Mouse (Mus musculus) kidney, adult 11 months (tissue): Measurements from ENCODE around the gene Gm10320.

Source experiments
- DNase-seq: peaks from one replicate; pipeline ENCODE4 v3.0.0; 2022

The Gm10320 gene

DNA sequence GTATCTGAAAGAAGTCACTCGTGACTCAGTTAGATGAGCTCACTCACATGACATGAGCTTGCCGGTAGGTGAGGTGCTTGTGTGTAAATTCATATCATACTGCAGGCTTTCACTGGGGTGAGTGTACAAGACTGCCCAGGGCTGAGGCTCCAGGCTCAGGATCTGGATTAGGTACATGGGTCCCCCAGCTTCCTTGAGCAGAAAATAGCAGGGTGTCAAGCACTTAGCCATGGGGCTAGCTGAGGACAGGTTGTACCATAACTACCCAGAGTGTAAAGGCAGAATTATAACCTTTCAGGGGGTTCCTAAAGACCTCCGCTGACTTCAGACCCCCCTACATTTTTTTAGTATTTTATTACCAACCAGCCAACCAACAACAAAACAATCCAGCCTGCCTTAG, at the start of gene Gm10320:
Gene Gm10320 (minus strand): TSS at position 93 of the 400 bp plus-strand sequence.
- DNase-seq = no peak

DNA sequence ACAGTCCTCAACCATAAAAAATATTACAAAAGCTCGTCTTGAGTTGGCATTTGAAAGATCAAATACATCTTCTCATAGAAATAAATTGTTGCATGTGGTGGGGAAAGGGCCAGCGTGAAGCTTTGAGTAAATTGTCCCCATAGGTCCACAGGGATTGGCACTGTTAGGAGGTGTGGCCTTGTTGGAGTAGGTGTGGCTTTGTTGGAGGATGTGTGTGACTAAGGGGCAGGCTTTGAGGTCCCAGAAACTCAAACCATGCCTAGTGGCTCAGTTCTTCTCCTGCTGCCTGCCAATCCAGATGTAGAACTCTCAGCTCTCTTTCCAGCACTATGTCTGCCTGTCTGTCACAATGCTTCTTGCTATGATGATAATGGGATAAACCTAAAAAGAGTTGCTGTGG, 49.8 kb upstream of the Gm10320 start:
- no peak for DNase-seq

DNA sequence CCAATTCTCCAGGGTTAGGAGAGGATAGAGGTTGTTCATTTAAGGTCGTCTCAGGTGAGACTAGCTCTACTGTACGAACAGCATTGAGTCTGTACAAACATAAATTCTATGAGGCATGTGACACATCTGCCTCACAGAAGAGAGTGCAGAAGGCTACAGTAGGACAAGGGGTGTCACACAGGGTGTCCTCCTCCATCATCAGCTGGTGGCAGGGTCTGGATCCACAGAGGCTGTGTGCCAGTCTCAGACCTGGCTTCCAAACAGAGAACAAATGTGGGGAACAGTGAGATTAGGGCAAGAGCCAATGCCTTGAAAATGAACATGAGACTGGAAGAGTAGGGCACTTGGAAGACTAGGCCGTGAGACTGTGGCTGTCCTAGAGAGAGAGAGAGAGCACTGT, 48.4 kb upstream of the Gm10320 start:
- DNase-seq = no peak

DNA sequence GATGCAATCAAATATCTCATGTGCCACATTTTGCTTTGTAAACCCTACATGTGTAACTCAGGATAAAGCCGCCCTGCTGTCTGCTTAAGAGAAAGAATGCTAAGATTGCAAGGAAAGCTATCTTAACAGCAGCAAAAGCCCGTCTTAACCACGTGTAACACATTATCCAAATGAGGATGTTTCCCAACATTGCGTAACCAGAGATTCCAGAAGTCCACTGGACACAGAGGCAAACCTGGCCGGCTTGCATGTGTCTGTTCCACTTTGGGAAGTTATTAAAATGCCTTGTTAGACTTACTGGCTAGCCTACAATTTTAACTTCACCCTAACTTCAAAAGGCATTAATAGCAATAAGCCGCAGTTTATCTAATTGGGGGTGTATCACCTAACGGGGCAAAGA, 47.5 kb upstream of the Gm10320 start:
- DNase-seq = peak; percentile 68

DNA sequence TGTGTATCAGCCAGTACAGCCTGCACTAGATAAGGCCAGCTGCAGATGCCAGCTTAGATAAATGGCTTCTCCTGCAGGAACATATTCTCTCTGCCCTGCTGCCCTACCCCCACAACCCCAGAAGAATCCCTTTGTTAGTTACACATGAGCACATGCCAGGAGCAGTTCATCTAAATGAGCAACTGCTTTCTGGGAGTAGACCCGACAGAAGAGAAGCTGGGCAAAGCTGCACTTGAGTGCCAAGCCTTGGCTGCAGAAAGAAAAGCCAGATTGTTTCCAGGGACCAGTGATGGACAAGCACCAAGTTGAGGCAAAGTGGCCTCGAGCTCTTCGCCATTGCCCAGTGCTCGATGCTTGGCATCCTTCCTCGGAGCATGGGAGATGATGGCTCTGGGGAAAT, 46.8 kb upstream of the Gm10320 start:
- DNase-seq = no peak

DNA sequence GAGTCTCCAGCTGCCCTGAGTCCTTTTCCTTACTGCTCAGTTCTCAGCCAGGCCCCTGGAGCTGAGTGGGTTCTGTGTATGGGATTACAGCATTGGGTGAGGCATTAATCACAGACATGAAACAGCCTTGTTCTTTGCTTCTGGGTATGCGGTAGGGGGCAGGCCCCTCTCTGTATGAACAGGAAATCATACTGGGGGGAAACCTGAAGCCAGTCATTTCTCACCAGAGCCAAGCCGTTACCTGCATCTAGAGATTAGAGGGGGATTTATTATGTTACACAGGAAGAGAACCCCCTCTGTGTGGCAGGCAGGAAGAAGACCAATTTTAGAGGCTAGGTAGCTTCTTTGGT, 43.1 kb upstream of the Gm10320 start:
- no peak for DNase-seq

DNA sequence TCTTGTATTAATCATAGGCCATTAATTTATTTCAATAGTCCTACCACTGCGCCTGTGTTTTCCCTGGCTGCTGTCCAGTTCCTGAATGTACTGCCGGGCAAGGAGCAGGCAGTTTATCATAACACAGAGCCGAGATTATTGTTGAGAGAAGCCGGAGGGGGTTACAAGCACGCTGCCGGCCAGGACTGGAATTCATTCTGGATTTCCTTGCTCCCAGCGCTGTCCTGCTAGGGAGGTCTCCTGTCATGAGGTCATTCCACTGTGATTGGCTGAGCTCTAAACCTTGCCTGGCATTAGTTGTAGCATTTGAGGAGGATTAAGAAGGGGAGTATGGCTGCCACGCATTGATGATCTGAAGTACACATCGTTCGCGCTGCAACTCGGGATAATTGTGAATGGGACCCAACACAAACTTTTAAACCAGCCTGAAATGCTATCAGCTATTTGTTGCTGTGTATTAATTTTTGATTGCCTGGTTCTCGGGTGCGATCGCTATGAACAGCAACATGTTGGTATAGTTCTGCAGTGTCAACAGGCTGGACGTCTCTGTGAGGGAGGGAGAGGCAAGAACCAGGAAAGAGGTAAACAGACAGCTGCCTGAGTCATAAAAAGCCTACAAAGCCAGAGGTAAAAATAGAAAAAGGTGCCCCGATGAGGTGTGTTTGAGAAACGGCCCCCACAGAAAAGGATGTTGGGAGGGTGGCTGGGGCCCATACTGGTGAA, 42.5 kb upstream of the Gm10320 start:
- peak; percentile 73 for DNase-seq

DNA sequence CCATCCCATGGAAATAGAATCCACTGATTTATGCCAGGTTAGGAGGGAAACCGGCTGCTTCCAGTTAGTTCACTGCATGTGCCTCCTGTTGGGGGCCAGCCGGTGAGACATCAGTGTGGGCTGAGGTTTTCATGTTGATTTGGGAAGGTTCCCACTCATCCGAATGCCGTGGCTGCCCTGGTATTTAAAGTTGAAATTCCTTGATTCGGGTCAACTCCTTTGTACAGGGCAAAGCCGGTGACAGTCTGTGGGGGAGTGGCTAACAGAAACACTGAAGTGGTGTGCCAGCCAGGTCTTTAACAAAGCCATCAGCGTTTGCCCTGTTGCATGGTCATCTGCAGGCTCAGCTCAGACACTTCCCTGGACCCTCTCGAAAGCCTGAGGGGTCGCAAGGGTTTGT, 41.6 kb upstream of the Gm10320 start:
- peak; percentile 71 for DNase-seq

DNA sequence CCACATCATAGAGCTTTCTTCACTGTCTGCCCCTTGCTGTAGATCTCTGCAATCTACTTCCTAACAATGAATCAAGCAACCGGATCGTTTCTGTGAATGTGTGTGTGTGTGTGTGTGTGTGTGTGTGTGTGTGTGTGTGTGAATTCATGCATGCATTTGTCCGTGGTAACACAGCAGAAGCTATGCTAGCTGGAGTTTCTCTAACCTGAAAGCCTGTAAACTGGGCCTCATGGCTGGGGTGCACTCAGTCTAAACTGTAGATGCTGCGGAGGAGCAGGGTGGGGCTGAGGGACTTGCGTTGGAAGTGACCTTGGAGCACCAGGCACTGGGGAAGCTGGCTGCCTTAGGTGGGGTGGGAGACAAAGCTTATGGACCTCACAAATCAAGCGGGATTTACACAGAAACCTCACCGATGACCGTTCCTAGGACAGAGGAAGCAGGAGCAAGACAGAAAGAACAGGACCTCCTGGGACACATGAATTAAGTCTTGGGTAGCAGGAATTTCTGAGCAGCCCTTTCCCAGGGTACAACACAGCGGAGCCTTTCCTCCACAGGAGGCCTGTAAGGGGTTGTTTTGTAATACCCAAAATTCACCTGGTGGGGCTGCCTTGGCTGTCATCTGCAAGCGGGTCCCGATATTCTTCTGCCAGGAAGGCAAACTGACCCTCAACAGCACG, 41.0 kb upstream of the Gm10320 start:
- DNase-seq = no peak

DNA sequence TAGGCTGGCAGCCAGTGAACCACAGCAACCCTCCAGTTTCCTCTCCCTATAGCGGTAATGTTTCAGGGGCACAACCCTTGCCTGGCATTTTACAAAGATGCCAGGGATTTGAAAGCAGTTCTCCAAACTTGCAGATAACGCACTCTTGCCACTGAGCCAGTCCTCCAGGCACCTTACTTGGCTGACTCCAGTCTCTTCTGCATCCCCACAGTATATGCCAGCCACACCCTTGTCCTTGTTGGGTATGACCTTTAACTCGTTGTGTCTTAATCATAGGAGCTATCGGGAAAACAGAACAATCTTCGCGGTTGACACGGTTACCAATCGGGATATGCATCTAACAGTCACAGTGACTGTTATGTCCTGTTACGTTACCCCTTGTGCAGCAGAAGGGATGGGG, 40.2 kb upstream of the Gm10320 start:
- no peak for DNase-seq

DNA sequence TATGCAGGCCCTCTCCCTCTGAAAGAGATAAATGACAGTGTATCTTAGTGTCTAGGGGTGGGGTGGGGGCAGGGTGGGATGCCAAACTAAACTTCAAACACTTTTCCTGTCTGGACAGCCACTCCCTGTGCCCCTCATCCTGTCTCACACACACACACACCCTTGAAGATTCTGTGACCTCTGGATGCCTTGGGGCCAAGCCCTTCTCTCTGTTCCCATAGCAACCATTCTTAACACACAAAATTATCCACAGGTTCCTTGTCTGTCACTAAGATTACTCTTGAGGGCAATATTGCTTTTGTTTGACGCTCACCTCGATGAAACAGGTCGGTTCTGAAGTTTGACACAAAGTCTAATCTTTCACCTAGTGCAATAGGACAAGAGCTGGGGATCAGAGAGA, 39.5 kb upstream of the Gm10320 start:
- no peak for DNase-seq

DNA sequence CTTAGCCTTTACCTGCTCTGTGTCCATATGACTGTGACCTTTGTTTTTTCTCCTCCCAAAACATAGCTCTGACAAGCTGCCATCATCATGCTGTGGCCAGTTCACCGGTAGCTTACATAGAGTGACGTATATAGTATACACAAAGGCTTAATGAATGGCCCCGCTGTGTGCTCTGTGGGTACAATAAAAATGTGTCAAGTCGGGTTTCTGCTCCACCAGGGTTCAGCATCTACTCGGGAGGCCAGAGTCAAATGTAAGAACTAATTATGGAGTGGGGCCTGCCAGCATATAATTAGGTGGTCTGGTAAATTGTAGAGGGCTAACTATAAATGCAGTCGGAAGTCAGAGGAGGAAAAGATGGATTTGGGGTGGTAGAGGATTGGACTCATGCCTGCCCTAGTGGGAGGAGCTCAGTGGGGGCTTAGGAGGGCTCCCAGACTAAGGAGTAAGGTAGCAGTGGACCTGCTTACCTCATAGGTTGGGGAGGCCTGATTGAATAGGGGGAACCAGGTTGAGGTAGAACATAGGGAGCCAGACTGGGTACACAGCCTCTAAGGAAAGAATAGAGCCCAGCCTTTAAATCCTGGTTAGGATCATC, 32.0 kb upstream of the Gm10320 start:
- no peak for DNase-seq

DNA sequence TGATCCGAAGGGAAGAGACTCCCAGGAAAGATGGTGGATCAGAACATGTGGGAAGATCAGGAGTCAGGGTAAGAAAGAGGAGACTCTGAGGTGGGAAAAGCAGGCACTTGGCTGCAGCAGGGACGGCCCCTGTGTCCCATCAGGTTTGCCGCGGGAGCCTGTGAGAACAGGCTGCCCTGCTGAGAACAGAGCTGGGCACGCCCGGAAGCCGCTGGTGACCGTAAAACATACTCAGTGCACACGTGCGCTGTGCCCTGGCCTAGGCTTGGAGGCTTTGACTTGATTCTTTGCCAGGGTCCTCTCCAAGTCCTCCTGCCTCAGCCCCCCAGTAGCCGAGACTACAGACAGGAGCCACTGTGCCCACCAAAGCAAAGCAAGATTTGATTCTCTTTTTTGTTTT, 26.5 kb upstream of the Gm10320 start:
- DNase-seq = no peak

DNA sequence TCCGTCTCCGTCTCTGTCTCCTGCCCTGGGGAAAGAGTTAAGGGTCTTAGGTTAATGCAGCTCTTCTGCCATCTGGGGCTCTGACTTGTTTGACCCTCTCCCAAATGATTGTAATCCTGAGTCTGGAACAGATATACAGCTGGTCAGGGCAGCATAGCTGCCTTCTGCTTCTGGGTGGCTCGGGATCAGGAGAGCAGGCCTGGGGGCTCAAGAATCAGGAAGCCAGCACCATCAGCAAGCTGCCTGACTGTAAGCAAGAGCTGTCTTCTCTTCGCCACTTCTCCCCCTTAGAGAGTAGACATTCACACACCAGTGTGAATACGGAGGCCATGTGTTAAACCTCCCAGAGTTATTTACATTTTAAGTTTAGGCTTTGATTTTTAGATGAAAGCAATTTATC, 25.9 kb upstream of the Gm10320 start:
- DNase-seq = no peak

DNA sequence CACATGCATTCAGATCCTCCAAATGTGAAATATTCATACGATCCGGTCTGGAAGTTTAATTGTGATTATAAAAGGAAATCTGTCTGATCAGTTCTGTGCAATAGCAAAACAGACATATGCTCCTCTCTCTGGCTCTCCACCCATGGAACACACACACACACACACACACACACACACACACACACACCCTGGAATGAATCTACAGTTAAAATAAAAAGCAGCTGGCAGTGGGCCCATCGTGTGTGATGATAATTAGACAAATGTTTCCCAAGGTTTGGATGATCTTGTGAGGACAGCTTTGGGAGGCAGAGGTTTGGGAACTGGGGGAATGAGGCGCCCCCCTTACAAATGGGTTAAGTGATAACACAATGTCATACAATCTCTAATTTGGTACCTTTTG, 25.2 kb upstream of the Gm10320 start:
- DNase-seq = no peak

DNA sequence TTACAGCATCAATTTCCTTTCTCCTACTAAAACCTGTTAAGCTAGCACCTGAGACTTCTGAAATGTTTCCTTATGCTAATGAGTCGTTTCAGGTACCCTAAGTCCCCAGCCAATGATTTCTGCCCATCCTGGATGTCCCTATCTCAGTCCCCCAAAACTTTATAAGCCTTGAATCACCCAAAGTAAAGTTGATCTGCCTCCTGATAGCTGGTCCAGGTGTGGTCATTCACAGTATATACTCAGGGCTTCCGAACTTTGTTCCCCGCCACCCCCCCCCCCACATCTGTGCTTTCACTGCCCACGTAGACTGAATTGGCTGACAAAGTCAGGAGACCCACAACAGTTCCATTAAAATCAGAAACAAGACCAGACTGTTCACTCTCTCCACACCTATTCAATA, 20.3 kb upstream of the Gm10320 start:
- DNase-seq = no peak

DNA sequence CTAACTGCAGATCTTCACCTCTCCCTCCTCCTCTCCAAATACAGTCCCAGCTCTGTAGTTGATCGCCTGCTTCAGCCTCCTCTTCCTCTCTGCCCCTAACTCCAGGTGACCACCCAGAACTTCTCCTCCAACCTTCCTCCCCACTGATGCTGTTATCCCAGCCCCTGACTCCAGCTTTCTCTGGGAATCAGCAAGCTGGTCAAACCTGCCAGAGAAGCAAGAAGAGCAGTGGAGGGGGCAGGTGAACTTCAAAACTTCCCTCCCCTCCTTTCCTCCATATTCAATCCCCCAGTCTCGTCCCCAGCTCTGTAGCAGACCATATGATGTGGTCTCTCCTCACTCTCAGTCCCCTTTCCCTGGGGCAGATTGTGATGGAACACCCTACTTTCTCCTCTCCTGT, 15.9 kb upstream of the Gm10320 start:
- no peak for DNase-seq

DNA sequence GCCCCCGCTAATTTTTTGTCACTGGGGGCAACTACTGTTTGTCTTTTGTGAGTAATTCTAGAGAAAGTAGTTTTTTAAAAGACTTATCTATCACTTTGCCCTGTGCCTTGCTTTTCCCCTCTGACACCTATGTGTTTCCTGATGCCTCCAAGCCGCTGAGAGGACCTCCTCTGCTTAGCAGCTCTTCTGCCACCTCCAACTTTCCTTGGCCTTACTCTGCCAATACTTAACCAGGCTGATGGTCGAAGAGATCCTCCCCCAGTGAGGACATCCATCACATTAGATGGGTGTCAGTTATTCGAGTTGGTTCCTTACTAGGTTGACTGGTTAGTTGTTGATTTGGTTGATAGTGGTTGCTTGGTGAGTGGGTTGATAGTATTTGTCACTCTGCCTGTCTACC, 14.7 kb upstream of the Gm10320 start:
- DNase-seq = no peak

DNA sequence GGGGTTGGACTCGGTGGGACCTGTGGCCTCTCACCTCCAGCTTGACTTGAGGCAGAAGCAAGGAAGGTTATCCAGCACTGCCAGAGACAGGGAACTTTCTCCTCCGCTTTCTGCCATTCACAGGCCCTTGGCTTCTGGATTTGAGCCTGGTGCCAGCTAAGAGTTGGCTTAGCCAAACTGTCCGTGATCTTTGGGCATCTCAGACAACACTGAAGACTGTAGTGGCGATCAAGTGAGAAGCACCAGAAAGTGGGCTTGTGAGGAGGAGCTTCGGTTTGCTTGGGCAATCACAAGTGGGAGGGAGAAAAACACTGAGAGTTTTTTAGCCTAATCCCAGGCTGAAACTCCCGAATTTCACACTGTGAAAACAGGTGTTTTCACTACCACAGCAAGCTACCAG, 14.2 kb upstream of the Gm10320 start:
- no peak for DNase-seq

DNA sequence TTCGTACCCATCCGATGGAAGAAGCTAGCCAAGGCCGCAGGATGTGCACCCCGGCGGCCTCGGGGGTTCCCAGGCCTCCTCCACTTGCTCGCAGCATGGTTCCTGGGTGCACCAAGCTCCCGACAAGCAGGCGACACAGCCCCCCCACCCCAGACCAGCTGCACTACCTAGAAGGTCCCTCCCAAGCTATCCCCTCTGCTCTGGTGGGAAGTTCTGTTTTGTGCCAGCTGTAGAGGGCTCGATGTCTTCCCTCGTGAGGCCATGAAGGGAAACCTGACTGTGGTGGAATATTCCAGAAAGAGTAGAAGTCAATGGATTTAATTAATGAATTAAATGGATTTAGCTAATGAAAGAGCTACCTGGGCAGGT, 13.7 kb upstream of the Gm10320 start:
- no peak for DNase-seq

DNA sequence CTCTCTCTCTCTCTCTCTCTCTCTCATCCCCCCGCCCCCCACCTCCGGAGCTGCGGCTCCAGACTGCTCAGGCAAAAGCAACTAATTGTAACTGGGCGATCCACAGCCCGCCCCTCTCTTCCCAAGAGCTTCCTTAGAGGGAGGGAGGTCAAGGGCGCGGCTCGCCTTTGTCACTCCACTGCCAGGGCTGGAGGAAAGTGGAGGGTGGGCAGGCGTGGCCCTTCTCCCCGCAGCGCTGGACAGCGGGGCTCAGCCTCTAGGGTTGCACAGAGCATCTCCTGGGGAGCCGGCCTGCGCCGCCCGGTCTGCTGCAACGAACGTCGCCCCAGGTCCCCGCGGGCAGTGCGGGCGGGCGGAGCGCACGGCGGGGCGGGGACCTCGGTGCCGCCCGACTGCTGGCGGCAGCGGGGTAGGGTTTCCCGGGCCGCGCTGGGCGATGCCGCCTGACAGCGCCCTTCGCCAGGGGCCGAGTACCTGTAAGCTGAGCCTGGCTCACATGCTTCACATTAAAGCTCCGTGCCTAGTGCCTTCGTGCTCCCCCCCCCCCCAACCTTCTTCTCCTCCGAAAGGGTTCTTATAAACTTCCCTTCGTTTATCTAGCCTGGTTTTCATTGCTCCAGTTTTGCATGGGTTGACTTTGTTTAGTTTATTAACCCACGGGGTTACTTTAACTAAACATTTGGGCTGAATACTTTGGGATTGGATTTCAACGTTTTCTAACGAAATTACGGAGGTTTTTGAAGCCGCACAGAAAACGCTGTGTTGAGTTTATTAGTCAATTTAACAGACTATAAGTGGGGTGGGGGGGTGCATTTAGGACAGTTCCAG, 13.1 kb upstream of the Gm10320 start:
- no peak for DNase-seq

DNA sequence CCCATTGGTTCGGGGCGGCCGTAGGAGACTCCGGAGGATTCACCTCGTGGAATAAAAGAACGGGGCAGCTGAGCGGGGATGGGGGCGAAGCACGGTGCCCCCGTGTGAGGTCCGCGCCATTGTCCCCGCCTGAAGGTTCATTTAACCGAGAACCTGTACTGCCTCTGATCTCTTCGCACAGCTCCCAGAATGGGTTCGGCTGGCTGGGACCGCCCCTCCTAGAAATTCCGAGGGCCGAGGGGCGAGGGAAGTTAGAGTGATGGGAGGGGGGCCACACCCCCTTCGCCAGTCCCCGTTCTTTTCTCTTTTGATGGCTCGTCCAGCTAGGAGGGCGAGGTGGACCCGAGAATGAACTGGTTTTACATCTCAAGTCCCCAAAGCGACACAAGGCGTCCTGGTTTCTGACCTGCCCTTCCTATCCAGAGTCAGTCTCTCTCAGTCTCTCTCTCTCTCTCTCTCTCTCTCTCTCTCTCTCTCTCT, 12.4 kb upstream of the Gm10320 start:
- no peak for DNase-seq

DNA sequence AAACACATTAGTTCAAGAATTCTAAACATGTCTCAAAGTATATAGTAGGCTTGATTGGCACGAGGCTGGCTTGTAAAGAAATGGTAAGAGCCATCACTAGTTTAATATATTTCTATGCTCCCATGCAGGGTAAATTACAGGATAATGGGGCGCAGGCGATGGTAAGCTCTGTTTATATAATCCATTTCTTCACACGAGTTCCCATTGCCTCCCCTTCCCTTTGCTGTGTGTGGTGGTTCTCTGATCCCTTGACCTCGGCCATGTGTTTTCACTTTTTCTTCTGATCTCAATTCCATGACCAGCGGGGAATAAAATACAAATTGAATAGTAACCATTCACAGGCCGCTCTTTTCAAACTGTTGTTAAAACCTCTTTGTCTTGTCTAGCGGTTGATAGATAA, 11.8 kb upstream of the Gm10320 start:
- no peak for DNase-seq
